Mouse (Mus musculus): ENCODE results near the gene Gtf2f2.
"Not testable (repeated sequence)": the region's sequence is repeated elsewhere in the genome, so short reads cannot be mapped to it uniquely, and the experiment has no call there.

Gtf2f2 gene

GRCm38 (mm10) chr14:75992371-75992770 is 18.3 kb downstream of the Gtf2f2 start:
- DNase-seq: no peak

- DNase-seq: no peak
Measured at GRCm38 (mm10) chr14:75990936-75991335, 19.7 kb downstream of the Gtf2f2 start.

- no peak for DNase-seq
Measured at GRCm38 (mm10) chr14:75989168-75989567, 21.5 kb downstream of the Gtf2f2 start.

GRCm38 (mm10) chr14:75986878-75987483 is 23.7 kb downstream of the Gtf2f2 start:
- peak; percentile 13 to 27 for DNase-seq

GRCm38 (mm10) chr14:75985112-75985511 is 25.6 kb downstream of the Gtf2f2 start:
- DNase-seq: no peak

GRCm38 (mm10) chr14:75983891-75984290 is 26.8 kb downstream of the Gtf2f2 start:
- no peak for DNase-seq

GRCm38 (mm10) chr14:75981231-75981630 is 29.4 kb downstream of the Gtf2f2 start:
- no peak for DNase-seq

GRCm38 (mm10) chr14:75976107-75976506 is 34.6 kb downstream of the Gtf2f2 start:
- no peak for DNase-seq

- DNase-seq: peak; percentile 5 to 13
Measured at GRCm38 (mm10) chr14:75967291-75967690, 43.4 kb downstream of the Gtf2f2 start.

GRCm38 (mm10) chr14:75964433-75964832 is 46.2 kb downstream of the Gtf2f2 start:
- DNase-seq: no peak

- DNase-seq: no peak
Measured at GRCm38 (mm10) chr14:75964000-75964399, 46.7 kb downstream of the Gtf2f2 start.

GRCm38 (mm10) chr14:75963215-75963614 is 47.5 kb downstream of the Gtf2f2 start:
- DNase-seq: no peak

GRCm38 (mm10) chr14:75962250-75962649 is 48.4 kb downstream of the Gtf2f2 start:
- no peak for DNase-seq

GRCm38 (mm10) chr14:75954766-75955165 is 55.9 kb downstream of the Gtf2f2 start, which contains the start of gene Kctd4:
Kctd4 (plus strand) TSS chr14:75955009.
- no peak for DNase-seq

- DNase-seq: no peak
Measured at GRCm38 (mm10) chr14:75953011-75953410, 57.7 kb downstream of the Gtf2f2 start.

- DNase-seq: no peak
Measured at GRCm38 (mm10) chr14:75947674-75948073, 63.0 kb downstream of the Gtf2f2 start.

GRCm38 (mm10) chr14:75942365-75942764 is 68.3 kb downstream of the Gtf2f2 start:
- no peak for DNase-seq

- DNase-seq: no peak
Measured at GRCm38 (mm10) chr14:75941500-75941899, 69.2 kb downstream of the Gtf2f2 start.

- DNase-seq: no peak
Measured at GRCm38 (mm10) chr14:75937714-75938113, 73.0 kb downstream of the Gtf2f2 start.

- DNase-seq: peak; percentile 24 to 29
Measured at GRCm38 (mm10) chr14:75934359-75934758, 76.3 kb downstream of the Gtf2f2 start.

GRCm38 (mm10) chr14:75931266-75931665 is 79.4 kb downstream of the Gtf2f2 start:
- DNase-seq: peak; percentile 24 to 35

GRCm38 (mm10) chr14:75929713-75930112 is 81.0 kb downstream of the Gtf2f2 start:
- not testable (repeated sequence) for DNase-seq

GRCm38 (mm10) chr14:75923314-75924052 is 87.2 kb downstream of the Gtf2f2 start:
- DNase-seq: no peak

- DNase-seq: no peak
Measured at GRCm38 (mm10) chr14:75912665-75913064, 98.0 kb downstream of the Gtf2f2 start.
